Mouse (Mus musculus) cerebellum, postnatal 4 days (tissue): ENCODE measurements at regions not wholly inside any gene's neighbourhood (a gene's known extent, or its start where the extent isn't known, plus 50 kb on each side); places are given as distances from the start of the nearest gene placed in this dataset.

ENCODE experiments used
- DNase-seq, 2 experiments: peaks; one replicate each; pipeline ENCODE4 v3.0.0; 2022; ENCODE audit warnings: low spot score in 2 of 2, mixed read lengths in 1 of 2

- DNase-seq, result no peak
These were observed 50.6 kb upstream of the Larp1 start for GRCm38 (mm10) chr11:57958233-57958632.

GRCm38 (mm10) chr11:57956909-57957308 lies 52.0 kb upstream of the Larp1 start:
- DNase-seq, result no peak

- DNase-seq, result no peak
These were observed 52.8 kb upstream of the Larp1 start for GRCm38 (mm10) chr11:57956076-57956475.

GRCm38 (mm10) chr11:57955476-57955875 lies 53.4 kb upstream of the Larp1 start:
- no peak for DNase-seq

GRCm38 (mm10) chr11:57954510-57955184 lies 54.2 kb upstream of the Larp1 start:
- no peak for DNase-seq

GRCm38 (mm10) chr11:57953694-57954093 lies 55.2 kb upstream of the Larp1 start:
- DNase-seq, result no peak

- DNase-seq, result no peak
These were observed 56.2 kb upstream of the Larp1 start for GRCm38 (mm10) chr11:57952619-57953018.

- no peak for DNase-seq
These were observed 57.1 kb upstream of the Larp1 start for GRCm38 (mm10) chr11:57951541-57952326.

GRCm38 (mm10) chr11:57950989-57951388 lies 57.9 kb upstream of the Larp1 start:
- peak in 1 of 2 experiments; percentile 35 for DNase-seq

- no peak for DNase-seq
These were observed 59.8 kb upstream of the Larp1 start for GRCm38 (mm10) chr11:57949067-57949466.

- DNase-seq, result no peak
These were observed 61.5 kb upstream of the Larp1 start for GRCm38 (mm10) chr11:57947347-57947746.

- DNase-seq, result peak; percentile 91 to 95
These were observed 74.4 kb upstream of the Larp1 start for GRCm38 (mm10) chr11:57934391-57934850.

GRCm38 (mm10) chr11:57933065-57933464 lies 75.8 kb upstream of the Larp1 start:
- no peak for DNase-seq

- no peak for DNase-seq
These were observed 79.4 kb upstream of the Larp1 start for GRCm38 (mm10) chr11:57929506-57929905.

GRCm38 (mm10) chr11:57920263-57920662 lies 87.6 kb upstream of the Hand1 start:
- no peak for DNase-seq

GRCm38 (mm10) chr11:57918447-57919059 lies 85.9 kb upstream of the Hand1 start:
- DNase-seq, result no peak

- no peak for DNase-seq
These were observed 85.4 kb upstream of the Hand1 start for GRCm38 (mm10) chr11:57917974-57918373.

- DNase-seq, result no peak
These were observed 83.4 kb upstream of the Hand1 start for GRCm38 (mm10) chr11:57916016-57916415.

- DNase-seq, result no peak
These were observed 81.4 kb upstream of the Hand1 start for GRCm38 (mm10) chr11:57913801-57914560.

GRCm38 (mm10) chr11:57913020-57913699 lies 80.5 kb upstream of the Hand1 start:
- no peak for DNase-seq

- DNase-seq, result no peak
These were observed 79.2 kb upstream of the Hand1 start for GRCm38 (mm10) chr11:57911698-57912283.
